Mouse (Mus musculus) spleen, adult 2 months (tissue): ENCODE results near the gene Ulk4. TPM values are rescaled to one million over a fixed set of nuclear protein-coding genes. Genes with fewer than 3 reads are reported as not detected.
A peak's percentile ranks its signal among the peaks of the same experiment; 100 is the strongest.

Experiments used
- DNase-seq, 2 experiments: peaks; one replicate each; pipeline versions ENCODE4 v3.0.0 to v3.0.0-alpha.2; 2012 to 2021; ENCODE audit warnings: low spot score in 2 of 2, low read depth in 1 of 2
- H3K27ac ChIP-seq: fragments of 200-500 bp; 2 replicates; pipeline ENCODE4 v1.5.1; 2012; ENCODE audit warnings: low read length, inconsistent platforms; ENCODE audit not compliant: insufficient read depth
- H3K27me3 ChIP-seq: fragments of 200-500 bp; 2 replicates; pipeline ENCODE4 v1.6.1; 2012; ENCODE audit warnings: mild to moderate bottlenecking, moderate library complexity, low read length, inconsistent platforms; ENCODE audit not compliant: control insufficient read depth, insufficient read depth
- H3K36me3 ChIP-seq: fragments of 200-500 bp; 2 replicates; pipeline ENCODE4 v1.6.1; 2012; ENCODE audit warnings: mild to moderate bottlenecking, low read length, inconsistent platforms; ENCODE audit not compliant: control insufficient read depth, insufficient read depth
- H3K4me1 ChIP-seq: fragments of 200-500 bp; 2 replicates; pipeline ENCODE4 v1.6.1; 2011; ENCODE audit warnings: inconsistent platforms; ENCODE audit not compliant: control insufficient read depth, insufficient read depth, insufficient read length
- H3K4me3 ChIP-seq: fragments of 200-500 bp; 2 replicates; pipeline ENCODE4 v1.5.1; 2011; ENCODE audit warnings: mild to moderate bottlenecking, inconsistent platforms; ENCODE audit not compliant: insufficient read depth, insufficient read length; ENCODE audit errors: extremely low read depth
- CTCF ChIP-seq: fragments of 200-500 bp; IDR thresholded peaks from 2 replicates; pipeline ENCODE4 v1.5.1; 2011; ENCODE audit warnings: mild to moderate bottlenecking, inconsistent platforms; ENCODE audit not compliant: insufficient read depth, insufficient read length, insufficient replicate concordance; ENCODE audit errors: extremely low read depth
- POLR2A ChIP-seq: fragments of 200-500 bp; IDR thresholded peaks from 2 replicates; pipeline ENCODE4 v1.6.1; 2011; ENCODE audit warnings: low read depth, low read length, inconsistent platforms
- WGBS: fragments of 180-500 bp; shearing (Covaris S2); methylation state at CpG from one replicate; pipeline ENCODE4 v1.1.7; 2018; 5-methylcytosine and 5-hydroxymethylcytosine counted together
- polyA plus RNA-seq: library from polyadenylated mRNA; depleted of rRNA; stranded (reverse); fragments of >200 nt; gene quantifications from 2 replicates; pipeline ENCODE4 v1.2.3, GENCODE M21; 2012

Ulk4 gene
- polyA plus RNA-seq, 1 experiment, result 0.39 TPM

DNA sequence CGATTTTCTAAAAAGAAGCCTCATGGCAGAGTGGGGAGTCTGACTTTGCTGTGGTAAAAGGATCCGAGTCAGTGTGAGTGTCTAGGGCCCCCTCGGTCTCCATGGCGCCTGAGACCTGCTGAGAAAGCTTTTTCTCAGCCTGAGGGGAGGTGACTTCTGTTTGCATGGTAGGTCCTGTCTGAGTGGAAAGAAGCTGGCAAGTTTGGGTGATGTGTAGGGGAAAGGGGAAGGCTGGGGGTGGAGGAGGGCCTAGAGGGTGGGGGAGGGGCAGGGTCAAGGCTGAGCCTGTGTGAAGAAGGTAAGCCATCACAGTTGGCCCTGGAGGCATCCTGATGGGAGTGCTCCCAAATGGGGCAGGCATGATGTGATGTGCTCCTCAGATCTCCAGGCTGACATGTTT lies 32.3 kb upstream of the Ulk4 start:
- TF ChIP-seq CTCF (no peak), POLR2A (no peak)
- no peak for DNase-seq
- WGBS, result 71% methylated on average over 4 of the region's 4 CpGs
- Histone ChIP-seq H3K27me3 (no peaks in the 10 kb centered on the region), H3K4me3 (no peak overlapping the region), H3K27ac (no peak overlapping the region), H3K36me3 (no peaks in the 10 kb centered on the region), H3K4me1 (peaks cover 12% of the 10 kb centered on the region)

DNA sequence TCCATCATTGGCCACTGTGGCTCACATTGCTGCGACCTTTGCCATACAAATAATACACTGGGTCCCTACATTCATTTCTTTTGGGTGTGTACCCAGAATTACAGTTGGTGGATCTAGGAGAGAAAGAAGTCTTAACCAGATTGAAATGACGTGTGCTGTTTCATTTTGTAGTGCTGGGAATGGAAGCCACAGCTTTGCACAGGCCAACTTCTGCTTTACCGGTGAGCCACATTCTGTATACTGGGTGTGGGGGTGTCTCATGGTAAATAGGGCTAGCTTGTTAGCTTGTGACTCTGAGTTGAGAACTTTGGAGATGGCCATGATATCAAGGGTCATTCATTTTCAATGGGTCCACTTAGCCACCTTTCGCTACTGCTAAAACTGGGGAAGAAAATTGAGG lies 28.5 kb upstream of the Ulk4 start:
- no peak for TF ChIP-seq POLR2A
- no peak for TF ChIP-seq CTCF
- H3K4me3 ChIP-seq, result no peak overlapping the region
- H3K27me3 ChIP-seq, result no peaks in the 10 kb centered on the region
- H3K27ac ChIP-seq, result no peak overlapping the region
- H3K36me3 ChIP-seq, result no peaks in the 10 kb centered on the region
- DNase-seq, result no peak
- H3K4me1 ChIP-seq, result peaks cover 18% of the 10 kb centered on the region
- WGBS, result 62% methylated on average over 4 of the region's 4 CpGs

DNA sequence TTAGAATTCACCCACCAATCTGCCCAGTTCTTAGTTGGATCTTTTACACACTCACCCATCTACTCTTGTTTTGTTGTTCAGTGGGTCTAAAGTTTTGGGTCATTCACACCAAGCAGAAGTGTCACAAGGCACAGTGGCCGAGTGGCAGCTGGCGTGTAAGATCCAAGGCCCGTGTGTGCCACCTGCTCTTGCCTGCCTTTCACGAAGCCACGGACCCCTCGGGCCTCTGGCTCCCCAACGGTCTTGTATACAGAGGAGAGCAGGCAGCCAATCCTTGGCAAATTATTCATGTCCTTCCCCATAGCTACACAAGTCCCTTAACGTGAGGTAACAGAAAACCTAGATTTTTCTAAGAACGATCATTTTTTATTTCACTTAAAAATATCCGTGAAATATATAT lies 27.5 kb upstream of the Ulk4 start:
- WGBS, result 68% methylated on average over 10 of the region's 10 CpGs
- no peaks in the 10 kb centered on the region for H3K36me3 ChIP-seq
- H3K27ac ChIP-seq, result no peak overlapping the region
- no peak for DNase-seq
- no peak for TF ChIP-seq CTCF
- no peak for TF ChIP-seq POLR2A
- H3K4me1 ChIP-seq, result peaks cover 27% of the 10 kb centered on the region
- no peak overlapping the region for H3K4me3 ChIP-seq
- no peaks in the 10 kb centered on the region for H3K27me3 ChIP-seq

DNA sequence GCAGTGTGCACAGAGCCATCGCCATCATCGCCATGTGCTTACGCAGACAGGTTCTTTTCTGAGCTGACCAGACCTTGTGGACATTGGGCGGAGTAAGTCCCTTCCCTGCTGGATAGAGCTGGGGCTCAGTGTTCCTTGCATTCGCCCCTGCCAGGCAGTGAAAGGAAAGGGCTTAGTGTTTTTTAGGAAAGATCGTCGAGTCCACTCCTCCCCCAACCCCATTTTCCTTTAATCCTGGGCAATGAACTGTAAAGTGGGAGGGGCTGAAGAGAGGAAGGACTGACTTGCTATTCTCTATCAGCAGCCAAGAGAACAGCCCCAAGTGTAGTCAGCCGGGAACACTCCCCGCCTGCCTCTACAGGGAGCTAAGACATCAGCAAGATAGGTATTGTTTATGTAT lies 26.8 kb upstream of the Ulk4 start:
- H3K36me3 ChIP-seq, result no peaks in the 10 kb centered on the region
- no peak for TF ChIP-seq CTCF
- DNase-seq, result no peak
- H3K4me1 ChIP-seq, result peaks cover 30% of the 10 kb centered on the region
- 61% methylated on average over 9 of the region's 9 CpGs for WGBS
- no peak overlapping the region for H3K27ac ChIP-seq
- H3K4me3 ChIP-seq, result no peak overlapping the region
- H3K27me3 ChIP-seq, result no peaks in the 10 kb centered on the region

DNA sequence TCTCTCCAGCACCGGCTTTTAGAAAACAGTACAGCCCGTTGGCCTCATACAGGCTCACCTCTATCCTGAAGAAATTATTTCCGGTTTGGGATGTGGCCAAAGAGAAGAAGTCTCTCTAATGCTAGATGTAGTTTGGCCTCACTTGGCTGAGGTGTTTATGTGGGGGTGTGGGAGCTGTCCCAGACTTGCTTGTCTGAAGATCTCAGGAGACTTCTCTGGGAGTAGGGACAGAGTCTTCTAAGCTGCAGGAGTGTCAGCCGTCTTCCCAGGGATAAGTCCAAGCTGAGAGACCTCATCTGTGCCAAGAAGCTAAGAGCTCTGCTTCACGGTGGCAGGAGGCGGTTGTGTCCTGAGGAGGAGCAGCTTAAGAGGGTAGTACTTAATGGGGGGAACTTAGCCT lies 26.1 kb upstream of the Ulk4 start:
- WGBS, result 79% methylated on average over 6 of the region's 6 CpGs
- Histone ChIP-seq H3K4me1 (peaks cover 33% of the 10 kb centered on the region), H3K27ac (no peak overlapping the region), H3K36me3 (no peaks in the 10 kb centered on the region), H3K27me3 (no peaks in the 10 kb centered on the region), H3K4me3 (no peak overlapping the region)
- TF ChIP-seq POLR2A, result no peak
- TF ChIP-seq CTCF, result no peak
- no peak for DNase-seq

DNA sequence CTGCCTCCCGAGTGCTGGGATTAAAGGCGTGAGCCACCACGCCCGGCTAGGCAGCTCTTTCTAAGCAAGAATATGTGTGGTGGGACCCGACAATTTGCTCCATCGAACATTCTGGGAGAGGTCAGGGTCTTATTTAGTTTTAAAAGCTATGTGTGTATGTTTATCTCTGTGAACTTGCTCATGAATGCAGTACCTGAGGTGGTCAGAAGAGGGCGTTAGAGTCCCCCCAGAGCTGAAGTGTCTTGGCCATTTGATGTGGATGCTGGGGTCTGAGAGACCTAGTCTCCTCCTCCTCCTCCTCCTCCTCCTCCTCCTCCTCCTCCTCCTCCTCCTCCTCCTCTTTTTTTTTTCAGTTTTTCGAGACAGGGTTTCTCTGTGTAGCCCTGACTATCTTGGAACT lies 25.5 kb upstream of the Ulk4 start:
- Histone ChIP-seq H3K27me3 (no peaks in the 10 kb centered on the region), H3K27ac (no peak overlapping the region), H3K4me3 (no peak overlapping the region), H3K36me3 (no peaks in the 10 kb centered on the region), H3K4me1 (peaks cover 33% of the 10 kb centered on the region)
- DNase-seq, result no peak
- TF ChIP-seq POLR2A, result no peak
- TF ChIP-seq CTCF, result no peak
- WGBS, result 81% methylated on average over 7 of the region's 8 CpGs

DNA sequence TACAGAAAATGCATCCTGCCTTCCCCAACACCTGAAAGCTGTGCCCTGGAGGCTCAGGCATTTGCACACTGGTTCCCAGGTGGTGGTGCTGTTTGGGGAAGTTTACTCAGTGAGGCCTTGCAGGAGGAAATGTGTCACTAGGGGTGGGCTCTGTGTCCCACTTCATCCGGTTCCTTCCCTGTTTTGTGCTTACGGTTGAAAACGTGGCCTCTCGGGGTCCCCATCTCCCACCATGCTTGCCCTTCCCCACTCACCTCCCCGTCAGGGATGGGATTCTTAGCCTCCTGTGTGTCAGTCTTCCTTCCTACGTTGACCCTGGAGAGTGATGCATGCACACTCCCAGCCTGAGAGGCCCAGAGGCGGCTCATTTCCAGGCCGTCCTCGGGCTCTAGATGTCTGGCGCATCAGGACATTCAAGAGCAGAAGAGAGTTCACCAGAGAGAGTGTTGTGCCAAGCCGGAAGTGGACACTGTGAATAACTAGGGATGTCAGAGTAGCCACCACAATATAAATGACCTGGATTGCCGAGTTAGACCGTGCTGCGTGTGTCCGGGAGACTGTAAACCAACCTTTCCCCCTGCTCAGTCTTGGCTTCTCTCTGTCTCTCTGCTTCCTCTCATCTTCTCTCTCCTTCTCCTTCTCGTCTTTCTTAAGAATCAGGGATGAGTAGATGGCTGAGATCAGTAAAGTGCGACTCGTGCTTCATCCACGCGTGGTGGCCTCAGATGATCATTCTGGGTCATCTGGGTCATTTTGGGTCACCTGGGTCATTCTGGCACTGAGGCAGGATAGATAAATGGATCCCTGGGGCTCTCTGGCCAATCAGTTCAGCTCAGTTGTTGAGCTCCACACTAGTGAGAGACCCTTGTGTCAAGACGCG lies 24.3 kb upstream of the Ulk4 start:
- H3K27me3 ChIP-seq, result no peaks in the 10 kb centered on the region
- peak overlapping the region; percentile 78 for H3K27ac ChIP-seq
- peak; percentile 29 to 58 for DNase-seq
- TF ChIP-seq CTCF, result no peak
- TF ChIP-seq POLR2A, result no peak
- H3K4me1 ChIP-seq, result peaks cover 36% of the 10 kb centered on the region
- WGBS, result 61% methylated on average over 22 of the region's 22 CpGs
- no peaks in the 10 kb centered on the region for H3K36me3 ChIP-seq
- peak overlapping the region; percentile 40; the same call in 1 of the 2 replicates for H3K4me3 ChIP-seq
